Mouse (Mus musculus) 3T3-L1 (cell line): ENCODE data around the gene Fam181a.

Source experiments
- DNase-seq: peaks from one replicate; pipeline ENCODE4 v3.0.0-alpha.2; 2015; ENCODE audit warnings: low read depth, low spot score

Fam181a gene

DNA sequence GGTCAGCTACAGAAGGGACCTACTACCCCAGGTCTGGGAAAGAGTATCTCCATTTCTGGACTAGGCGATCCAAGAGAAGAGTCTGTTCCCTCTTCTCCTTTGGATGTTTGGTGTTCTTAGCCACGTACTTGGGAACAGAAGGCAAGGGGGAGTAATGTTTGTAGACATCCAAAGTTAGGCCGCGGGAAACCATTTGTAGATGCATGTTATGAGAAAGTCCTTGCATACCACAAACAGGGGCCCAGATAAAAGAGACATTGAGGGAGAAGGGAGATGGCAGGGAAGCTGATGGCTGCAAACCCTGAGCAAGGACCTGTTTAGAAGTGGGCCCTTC lies 45.6 kb downstream of the Fam181a start:
- DNase-seq = no peak

DNA sequence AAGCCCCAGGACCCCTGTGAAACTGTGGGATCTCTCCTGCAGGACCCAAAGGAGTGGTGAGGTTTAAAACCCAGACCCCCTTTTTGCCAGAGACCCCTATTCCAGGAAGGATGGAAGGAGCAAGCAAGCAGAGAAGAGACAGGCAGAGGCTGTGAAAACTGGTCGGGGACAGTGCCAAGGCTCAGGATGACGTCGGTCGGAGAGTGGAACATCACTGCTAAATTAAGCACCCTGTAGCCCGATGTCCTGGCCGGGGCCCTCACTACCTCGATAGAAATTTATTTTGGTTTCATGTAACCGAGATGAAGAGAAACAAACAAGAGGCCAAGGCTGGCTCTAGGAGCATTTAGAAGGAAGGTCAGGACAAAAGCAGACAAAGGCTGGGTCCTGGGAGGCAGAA lies 47.4 kb downstream of the Fam181a start:
- DNase-seq = no peak

DNA sequence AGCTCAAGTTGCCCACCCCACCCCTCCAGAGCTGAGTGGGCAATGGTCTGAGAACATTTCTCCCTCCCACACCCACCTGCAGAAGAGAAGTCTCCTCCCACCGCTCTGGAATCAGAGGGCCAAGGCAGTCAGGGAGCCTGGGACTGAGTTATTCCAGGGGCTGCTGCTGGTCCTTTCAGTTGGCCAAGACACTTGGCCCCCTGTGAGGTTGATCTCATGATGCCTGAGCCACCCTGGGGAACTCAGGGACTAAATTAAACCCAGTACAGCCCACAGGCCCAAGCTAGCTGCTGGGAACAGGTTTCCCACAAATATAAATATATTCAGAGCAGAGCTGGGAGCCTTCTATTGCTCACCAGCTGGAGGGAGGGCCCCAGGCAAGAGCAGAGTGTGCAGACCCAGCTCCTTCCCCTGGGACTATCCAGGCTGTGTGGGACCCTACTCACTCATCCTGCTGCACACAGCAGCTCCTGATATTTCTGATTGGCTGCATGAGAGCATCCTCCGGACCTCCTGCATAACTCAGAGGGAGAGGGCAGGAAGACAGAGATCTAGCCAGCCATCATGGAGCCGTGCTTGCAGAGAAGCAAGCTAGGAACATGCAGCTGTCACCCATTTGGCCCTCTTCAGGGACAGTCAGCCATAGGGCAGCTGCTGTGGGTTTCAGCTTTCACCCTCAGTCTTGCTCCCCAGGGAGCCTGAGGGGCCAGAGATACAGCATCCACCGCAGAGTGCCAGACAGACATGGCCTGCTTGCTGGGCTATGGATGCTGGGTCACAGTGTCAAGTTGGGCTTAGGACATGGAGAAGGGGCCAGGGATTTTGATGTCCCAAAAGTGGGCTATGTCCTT lies 48.4 kb downstream of the Fam181a start:
- no peak for DNase-seq

DNA sequence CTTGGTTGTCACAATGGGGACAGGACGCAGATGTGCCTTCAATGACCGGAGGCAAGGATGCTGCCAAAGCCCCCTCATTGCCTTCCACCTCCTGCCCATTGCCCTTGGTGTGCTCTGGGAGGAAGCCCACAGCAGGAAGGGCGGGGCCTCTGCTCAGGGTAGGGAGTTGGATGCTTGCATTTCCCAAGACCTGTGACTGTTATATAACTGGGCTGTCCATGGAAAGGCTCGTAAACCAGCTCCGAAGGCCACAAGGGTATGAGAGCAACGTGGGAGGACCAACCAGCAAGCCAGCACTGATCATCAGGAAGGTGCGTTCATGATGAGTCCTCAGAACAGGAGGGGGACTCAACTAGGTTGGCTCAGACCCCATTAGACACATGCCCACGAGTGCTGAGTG lies 50.0 kb downstream of the Fam181a start:
- no peak for DNase-seq

DNA sequence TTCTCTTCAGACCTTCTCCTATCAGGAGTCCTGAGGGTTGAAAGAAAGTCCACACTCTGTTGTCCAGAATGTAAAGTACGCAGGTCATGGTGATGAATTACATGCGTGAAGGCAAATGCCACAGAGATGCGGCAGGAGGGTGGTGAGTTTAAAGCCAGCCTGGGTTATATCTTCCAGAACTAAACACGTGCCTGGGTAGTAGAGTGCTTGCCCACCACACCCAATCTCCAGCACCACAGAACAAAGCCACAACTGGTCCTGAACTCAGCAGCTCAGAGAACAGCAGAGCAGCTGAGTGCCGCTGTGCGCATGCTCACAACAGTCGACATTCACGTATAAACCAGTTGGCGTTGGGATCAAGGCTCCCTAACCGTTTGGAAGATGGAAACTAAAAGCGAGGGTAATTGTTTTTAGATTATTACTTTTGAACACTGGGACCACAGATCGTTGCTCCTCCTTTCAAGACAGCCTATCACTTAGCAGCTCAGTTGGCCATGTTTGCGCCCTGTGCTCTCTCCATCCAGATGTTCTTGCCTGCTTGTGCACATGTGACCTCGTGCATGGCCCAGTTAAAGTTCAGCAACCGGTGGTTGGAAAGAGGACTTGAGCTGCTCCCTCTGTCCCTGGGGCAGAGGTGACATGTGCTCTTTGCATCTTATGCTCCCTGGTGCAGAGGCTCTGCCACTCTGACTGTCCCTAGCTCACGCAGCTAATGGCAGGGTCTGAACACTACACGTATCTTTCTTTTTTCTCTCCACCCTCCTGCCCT lies 50.9 kb downstream of the Fam181a start:
- DNase-seq = no peak

DNA sequence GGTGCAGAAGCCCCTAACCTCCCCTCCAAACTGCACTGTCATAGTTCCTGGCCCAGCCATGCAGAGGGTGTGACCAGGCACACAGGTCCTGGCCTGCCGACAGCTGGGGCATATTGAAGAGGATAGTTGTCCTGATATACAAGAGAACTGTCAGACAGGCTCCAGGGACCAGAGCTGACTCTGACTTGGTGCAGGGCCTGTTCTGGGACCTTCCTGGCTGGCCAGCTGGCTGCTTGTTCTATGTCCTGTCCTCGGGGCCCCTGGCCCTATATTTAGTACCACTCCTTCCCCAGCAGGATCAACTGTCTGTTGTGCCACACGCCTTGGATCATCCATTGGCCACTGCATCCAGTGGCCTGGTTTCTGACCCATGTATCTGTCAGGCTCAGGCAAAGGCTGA lies 51.6 kb downstream of the Fam181a start:
- no peak for DNase-seq
